Mouse (Mus musculus): ENCODE data around the gene Stxbp2.

Gene Stxbp2

DNA sequence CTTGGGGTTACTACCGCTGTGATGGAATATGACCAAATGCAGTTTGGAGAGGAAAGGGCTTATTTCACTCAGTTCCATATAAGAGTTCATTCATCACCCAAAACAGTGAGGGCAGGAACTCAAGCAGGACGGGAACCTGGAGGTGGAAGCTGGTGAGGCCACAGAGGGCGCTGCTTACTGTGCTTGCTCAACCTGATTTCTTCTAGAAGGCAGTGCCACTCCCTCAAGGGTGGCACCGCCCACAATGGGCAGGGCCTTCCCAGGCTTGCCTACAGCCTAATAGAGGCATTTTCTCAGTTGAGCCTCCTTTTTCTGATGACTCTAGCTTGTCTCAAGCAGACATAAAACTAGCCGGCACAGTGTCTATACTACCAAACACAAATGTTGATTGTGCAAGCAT, 15.0 kb downstream of the Stxbp2 start:
- DNase-seq (ENCODE audit: low spot score), result peak; percentile 92

DNA sequence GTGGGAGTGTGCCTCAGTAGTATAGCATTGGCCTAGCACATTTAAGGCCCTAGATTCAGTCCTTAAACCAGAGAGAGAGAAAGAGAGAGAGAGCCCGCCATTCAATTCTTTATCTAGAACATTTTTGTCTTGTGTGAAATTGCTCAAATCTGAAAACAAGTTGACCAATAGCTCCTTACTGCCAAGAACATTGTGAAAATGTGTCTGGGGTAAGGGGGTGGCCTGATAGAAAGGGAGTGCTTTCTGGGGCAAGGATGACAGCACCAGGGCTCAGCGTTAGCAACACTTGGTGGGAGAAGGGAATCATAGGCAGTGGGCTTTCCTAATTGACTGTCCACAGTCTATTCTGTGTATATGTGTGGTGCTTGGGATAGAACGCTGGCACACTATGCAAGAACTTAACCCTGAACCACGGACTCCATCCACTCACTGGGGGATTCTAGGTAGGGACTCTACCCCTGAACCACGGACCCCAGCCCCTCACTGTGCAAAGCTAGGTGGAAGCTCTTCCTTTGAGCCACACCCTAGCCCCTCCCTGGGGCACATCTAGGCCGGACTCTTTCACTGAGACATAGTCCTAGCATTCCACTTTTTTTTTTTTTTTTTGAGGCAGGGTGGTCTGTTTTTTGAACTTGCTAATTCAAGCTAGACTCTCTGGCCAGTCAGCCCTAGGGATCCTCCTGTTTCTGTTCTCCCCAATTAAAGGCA, 16.2 kb downstream of the Stxbp2 start:
- DNase-seq (ENCODE audit: low spot score), result peak; percentile 98

DNA sequence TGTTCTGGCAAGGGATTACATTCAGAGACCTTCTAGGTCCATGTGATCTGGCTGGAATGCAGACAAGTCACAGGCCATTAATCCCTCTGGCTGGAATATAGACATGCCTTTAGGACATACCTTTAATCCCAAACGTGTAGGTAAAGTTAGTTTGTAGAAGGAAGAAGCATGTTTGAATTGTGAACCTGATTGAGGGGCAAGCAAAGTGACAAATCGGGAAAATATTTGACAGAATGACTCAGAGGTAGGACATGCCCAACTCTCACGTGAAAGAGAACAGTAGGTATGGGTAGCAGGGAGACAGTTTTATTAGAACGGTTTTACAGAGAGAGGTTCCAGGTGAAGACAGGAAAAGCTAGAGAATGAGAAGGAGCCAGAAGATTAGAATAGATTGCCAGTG, 16.8 kb downstream of the Stxbp2 start:
- DNase-seq (ENCODE audit: low spot score), result peak; percentile 54

DNA sequence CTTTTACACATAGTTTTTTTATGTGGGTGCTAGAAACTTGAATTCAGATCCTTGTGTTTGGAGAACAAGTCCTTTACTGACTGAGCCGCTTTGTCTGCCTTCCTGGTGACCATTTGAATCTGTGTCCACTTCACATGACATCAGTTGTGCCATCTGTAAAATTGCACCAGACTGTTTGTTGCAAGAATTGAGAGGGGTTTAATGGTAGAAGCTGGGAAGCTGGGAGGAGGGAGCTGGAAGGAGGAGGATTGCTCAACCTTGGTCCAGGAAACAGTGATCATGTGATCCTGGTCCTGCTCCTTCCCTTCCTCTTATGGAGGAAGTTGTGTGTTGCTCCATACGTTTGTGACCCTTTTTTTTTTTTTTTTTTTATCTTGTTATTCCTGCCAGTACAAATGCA, 17.5 kb downstream of the Stxbp2 start:
- DNase-seq (ENCODE audit: low spot score), result peak; percentile 65

DNA sequence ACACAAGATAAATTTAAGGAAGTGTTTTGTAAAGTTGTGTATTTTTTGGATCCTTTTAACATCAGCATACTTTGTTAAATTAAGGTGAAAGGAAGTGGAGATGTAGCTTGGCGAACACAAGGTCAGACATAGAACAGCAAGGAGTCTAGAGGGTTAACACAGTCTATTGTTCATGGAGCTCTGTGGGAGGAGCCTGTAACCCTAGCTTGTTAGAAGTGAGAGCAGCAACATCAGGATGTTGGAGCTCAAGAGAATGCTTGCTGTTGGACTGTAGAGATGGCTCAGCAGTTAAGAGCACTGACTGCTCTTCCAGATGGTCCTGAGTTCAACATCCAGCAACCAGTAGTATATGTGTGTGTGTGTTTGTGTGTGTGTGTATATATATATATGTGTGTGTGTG, 18.2 kb downstream of the Stxbp2 start:
- DNase-seq (ENCODE audit: low spot score), result no peak

DNA sequence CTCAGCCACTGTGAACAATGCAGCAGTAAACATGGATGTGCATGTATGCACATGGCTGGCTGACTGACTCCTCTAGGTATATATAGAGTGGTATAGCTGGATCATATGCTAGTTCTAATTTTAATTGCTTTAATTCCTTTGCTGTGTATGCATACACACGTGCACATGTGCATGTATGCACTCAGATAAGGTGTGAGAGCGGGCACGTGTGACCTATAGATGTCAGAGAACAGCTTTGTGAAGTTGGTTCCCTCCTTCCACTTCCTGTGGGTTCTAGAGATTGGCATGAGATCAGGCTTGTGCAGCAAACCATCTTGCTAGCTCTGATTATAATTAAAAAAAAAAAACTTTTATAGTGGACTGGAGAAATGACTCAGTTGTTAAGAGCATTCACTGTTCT, 22.1 kb downstream of the Stxbp2 start:
- DNase-seq (ENCODE audit: low spot score), result no peak

DNA sequence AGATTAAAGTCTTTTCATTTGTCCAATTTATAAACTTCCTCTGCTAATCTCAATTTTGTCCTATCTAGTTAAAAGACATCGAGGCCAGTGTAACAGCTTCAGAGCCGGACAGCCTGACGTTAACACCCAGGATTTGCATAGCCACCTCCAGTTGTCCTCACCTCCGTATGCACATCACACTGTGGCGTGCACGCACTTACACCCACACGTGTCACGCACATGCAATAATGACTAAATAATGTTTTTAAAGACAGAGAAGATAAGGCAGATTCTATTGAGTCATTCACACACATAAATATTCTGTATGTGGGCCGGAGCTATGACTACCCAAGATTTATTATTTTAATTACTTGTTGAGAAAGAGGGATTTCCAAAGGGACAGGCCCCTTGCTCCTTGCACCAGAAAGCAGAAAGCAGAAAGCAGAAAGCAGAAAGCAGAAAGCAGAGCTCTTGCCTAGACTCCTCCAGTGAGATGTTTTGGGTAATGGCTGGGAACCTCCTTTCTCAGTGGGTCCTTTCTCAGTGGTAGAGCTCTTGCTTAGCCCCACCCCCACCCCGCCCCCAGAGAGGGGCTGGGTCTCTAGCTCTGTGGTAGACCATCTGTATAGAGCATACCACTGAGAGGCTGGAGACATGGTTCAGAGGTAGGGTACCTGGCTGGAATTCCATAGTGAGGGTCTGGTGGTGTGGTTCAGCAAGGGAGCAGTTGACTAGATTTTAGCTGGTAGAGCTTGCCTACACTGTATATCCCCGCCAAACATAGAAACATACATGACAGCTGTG, 24.2 kb downstream of the Stxbp2 start:
- peak; percentile 63 for DNase-seq (ENCODE audit: low spot score)

DNA sequence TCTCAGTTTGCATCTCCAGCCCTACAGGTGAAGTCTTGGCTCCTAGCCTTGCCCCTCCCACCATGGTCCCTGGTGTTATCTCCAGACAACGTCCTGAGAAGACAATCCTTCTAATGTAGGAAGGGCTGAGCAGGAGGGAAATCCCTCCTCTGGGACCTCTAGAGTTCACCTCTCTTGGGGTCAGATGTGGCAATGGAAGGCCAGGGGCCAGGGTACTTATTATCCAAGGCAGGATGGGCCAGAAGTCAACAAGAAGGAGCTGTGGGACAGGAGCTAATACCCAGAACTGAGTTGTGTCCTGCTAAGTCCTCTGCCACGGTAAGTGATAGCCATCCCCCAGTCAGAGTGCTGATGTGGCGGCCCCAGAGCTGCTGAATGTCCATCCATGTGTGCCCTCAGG, 24.8 kb downstream of the Stxbp2 start, which contains the start of gene Retn:
Gene Retn (plus strand): TSS at position 245 of the 400 bp plus-strand sequence.
- DNase-seq (ENCODE audit: low spot score), result peak; percentile 71

DNA sequence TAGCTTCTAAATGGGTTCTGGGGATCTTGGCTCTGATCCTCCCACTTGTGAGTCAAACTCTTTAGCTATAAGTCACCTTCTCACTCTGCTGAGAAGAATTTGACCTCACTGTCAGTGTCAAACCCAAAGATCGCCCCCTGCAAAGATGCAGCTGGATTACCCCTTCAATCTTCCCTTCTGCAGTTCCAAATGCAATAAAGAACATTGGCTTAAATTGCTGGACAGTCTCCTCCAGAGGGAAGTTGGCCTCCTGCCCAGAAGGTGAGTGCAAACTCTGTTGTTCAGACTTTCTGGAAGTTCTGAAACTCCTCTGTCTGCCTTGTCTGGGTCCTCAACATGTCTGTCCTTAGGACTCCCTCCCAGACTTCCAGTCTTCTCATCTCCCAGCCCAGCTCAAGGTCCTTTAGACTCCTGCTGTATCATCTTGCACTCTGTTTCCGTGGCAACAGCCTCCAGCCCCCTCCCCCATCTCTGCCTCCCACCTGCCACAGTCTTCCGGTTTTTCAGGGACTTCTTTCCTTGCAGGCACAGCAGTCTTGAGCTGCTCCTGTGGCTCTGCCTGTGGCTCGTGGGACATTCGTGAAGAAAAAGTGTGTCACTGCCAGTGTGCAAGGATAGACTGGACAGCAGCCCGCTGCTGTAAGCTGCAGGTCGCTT, 26.1 kb downstream of the Stxbp2 start:
- DNase-seq (ENCODE audit: low spot score), result peak; percentile 62

DNA sequence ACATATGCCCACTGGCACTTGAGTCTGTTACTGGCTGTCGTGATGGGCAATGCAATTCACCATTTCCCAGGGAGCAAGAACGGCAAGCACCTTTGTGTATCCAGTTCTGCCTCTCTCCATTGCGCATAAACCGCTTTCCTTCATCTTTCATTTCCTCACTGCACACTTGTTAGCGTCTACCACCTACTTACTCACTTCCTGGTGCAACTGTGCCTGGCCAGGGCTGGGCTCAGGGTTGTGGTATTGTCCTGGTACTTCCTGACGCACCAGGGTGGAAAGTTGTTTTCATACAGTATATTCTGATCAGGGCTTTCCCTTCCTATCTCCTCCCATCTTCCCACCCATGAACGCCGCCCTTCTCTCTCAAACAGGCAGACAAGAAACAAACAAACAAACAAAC, 30.1 kb downstream of the Stxbp2 start:
- no peak for DNase-seq (ENCODE audit: low spot score)

DNA sequence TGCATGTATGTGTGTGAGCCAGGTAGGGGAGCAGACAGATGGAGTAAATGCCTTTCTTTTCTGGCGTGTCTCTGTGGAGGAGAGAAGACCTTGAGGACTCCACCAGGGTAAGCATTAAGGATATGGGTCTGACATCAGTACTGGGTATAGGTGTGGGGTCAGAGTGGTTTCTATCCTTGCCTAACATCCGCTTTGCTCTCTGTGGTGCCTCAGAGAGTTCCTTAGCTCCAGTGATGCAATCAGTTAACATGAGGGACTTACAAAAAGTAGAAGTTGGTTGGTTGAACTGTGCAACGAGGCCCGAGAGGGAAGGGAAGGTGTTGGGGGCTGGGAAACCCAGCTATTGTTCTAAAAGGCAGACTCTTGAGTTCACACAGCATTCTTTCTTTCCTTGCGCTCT, 33.6 kb downstream of the Stxbp2 start:
- no peak for DNase-seq (ENCODE audit: low spot score)

DNA sequence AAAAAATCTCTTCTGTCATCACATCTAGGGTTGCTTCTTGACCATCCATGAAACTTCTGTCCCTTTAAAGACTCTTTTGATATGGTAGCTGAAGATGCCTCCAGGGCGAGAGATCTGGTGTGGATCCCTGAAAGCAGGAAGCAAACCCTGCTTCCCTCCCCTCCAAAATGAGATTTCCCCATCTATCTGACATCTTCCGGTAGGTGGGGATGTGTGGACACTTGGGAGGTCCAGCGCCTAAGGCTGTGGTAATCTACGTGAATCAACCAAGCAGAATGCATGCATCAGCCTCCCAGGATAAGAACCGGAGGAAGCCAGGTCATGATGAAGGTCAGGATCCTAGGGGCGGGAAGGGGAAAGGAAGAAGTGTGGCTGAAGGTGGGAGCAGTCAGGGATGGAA, 34.8 kb downstream of the Stxbp2 start, which contains the start of gene Mcemp1:
Gene Mcemp1 (plus strand): TSS at position 248 of the 400 bp plus-strand sequence.
- no peak for DNase-seq (ENCODE audit: low spot score)

DNA sequence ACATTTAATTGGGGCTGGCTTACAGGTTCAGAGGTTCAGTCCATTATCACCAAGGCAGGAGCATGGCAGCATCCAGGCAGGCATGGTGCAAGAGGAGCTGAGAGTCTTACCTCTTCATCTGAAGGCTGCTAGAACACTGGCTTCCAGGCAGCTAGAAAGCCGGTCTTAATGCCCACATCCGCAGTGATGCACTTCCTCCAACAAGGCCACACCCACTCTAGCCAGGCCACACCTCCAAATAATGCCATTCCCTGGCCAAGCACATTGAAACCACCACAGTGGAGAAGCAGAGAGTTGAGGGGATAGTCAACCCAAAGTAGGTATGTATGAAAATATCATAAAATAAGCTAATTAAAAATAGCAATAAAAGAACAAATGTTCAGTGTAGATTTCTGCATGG, 39.6 kb downstream of the Stxbp2 start:
- no peak for DNase-seq (ENCODE audit: low spot score)

DNA sequence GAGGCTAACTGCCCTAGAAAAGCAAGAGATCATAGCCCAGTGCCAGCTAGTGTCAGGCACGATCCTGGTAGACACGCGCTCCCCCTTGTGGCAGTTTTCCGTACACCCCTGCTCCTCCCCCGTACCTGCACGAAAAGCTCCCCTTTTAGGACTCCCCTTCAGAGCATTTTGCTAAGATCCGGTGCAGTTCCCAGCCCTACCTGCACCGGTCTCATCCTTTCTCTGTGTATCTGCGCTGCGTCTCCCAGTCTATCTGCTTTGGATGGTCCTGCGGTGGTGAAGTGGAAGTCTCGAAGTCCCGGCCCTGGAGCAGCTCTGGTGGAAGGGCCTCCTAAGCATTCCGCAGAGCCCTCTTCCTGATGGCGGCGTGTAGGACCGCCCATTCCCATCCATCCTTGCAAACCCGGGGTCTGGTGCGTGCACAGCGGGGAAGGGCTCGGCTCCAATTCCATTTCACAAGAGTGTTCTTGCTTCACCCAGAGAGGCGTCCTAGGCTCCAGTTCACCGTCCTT, 41.3 kb downstream of the Stxbp2 start, which contains the start of gene Fcor:
Gene Fcor (minus strand): TSS at position 383 of the 512 bp plus-strand sequence.
- DNase-seq (ENCODE audit: low spot score), result peak; percentile 96

DNA sequence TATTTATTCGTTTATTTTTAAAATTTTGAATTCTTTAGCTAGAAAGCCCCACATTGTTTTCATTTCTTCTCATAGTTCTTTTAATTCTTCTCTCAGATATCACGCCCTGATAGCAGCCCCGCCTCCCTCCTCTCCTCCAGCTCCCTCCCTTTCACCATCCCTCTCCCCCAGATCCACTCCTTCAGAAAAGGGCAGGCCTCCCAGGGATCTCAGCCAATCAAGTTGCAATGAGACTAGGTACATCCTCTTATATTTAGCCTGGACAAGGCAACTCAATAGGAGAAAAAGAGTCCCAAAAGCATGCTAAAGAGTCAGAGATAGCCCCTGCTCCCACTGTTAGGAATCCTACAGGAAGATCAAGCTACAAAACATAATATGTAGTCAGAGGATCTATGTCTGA, 43.9 kb downstream of the Stxbp2 start:
- peak; percentile 88 for DNase-seq (ENCODE audit: low spot score)

DNA sequence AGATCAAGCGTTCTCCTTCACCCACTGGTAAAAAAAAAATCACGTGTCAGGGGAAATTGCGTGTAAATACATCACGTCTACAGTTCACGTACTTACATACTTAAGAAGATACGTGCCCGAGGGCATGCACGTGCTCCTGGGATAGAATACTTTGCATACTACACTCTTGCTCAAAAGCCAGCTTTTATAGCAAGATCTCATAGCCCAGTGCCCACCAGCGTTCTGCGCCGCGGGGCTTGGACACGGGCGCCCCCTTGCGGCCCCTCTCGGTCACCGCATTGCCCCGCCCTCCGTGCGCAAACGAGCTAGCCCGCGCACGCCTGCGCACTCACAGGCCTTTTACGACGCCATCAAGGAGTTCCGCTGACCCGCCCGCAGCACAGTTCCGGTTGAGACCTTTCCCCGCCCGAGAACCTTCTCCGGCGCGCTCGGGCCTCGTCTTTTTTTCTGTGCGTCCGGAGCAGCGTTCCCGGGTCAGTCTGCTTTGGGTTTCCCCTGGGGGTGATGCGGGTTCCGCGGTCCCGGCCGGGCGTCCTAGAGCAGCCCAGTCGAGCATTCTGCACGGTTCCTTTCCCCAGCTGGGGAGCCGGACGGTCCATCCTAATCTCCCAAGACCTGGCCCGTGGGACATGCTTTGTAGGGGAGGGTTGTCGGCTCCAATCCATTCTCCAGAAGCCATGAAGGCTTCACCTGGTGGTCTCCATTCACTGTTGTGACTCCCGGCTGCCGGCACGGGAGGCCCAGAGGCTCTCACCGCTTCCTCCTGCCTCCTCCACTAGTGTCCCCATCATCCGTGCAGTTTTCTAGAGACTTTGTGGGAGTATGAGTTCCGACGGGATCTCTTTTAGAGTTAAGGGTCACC, 45.6 kb downstream of the Stxbp2 start, which contains the start of gene Trappc5:
Gene Trappc5 (plus strand): TSS at position 169 of the 862 bp plus-strand sequence.
- DNase-seq (ENCODE audit: low spot score), result peak; percentile 97

DNA sequence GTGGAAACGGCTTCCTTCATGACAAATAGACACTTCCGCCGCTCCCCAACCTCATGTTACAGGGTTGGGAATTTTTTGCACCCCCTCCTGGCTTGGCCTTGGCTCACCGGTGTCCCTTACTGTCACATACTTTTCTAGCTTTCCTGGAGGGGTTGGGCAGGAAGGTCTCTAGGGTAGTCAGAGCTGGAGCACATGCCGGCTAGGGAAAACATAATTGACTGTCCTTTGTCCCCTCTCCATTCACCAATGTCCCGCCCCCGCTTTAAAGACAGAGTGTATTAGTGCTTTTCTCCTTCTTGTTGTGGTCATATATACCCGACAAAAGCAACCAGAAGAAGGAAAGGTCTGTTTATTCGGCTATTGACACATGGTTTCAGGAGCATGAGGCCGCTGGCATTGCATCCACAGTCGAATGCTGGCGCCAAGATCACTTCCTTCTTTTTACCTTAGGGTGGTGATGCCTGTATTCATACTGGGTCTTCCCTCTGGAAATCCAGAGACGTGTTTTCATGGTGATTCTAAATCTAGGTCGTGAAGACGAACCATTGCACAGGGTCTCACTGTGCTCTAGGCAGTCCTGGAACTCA, 46.3 kb downstream of the Stxbp2 start:
- peak; percentile 60 for DNase-seq (ENCODE audit: low spot score)

DNA sequence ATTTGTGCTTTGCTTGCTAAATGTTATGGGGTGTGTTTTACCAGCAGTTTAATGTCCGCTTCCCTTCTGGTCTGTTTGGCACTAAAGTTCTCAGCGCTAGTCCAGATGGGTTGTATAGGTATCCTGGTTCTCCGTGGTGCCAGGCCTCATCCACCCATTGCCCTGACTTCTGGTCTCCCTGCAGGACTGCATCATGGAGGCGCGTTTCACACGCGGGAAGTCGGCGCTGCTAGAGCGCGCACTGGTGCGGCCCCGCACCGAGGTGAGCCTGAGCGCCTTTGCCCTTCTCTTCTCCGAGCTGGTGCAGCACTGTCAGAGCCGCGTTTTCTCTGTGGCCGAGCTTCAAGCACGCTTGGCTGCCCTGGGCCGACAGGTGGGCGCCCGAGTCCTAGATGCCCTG, 48.1 kb downstream of the Stxbp2 start:
- DNase-seq (ENCODE audit: low spot score), result no peak

DNA sequence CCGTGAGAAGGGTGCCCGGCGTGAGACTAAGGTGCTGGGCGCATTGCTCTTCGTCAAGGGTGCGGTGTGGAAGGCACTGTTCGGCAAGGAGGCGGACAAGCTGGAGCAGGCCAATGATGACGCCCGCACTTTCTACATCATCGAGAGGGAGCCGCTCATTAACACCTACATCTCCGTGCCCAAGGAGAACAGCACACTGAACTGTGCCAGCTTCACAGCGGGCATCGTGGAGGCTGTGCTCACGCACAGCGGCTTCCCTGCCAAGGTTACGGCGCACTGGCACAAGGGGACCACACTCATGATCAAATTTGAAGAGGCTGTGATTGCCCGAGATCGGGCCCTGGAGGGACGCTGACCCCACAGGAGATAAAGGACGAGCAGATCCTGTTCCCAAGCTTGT, 48.5 kb downstream of the Stxbp2 start:
- DNase-seq (ENCODE audit: low spot score), result no peak

DNA sequence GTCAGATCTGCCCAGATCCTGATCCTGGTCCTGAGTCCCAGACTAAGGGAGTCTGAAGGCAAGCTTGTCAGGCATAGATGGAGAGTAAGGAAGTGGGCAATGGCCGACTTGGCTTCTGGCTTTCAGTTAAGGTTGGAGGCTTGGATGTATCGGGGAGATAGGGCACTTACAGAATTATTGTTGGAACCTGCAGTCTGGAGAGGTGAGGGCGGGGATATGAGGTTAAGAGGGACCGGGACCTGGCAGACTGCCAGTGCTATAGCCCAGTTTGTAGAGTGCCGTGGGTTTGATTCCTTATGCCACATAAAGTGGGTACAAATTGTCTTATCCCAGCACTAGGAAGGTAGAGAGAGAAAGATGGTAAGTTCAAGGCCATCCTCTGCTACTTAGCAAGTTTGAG, 48.9 kb downstream of the Stxbp2 start:
- DNase-seq (ENCODE audit: low spot score), result no peak

DNA sequence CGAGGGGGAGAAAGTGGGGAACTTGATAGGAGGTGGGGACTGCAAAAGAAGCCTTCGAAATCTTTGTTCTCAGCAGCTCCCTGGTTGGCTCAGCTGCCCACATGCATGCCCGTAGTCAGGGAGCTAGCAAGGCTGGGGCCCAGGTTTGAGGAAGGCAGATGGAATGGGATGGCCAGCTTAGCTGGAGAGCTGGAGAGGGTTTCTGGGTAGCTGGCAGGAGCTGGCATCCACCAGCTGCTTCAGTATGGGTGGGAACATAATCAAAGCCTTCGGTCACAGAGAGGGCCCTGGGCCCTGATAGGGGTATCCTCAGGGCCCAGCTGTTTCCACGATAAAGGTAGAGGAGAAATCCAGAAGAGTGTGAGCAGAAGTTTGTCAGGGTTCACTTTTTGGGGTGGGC, 51.7 kb downstream of the Stxbp2 start:
- DNase-seq (ENCODE audit: low spot score), result no peak

Data from adipocyte (in vitro differentiated cells).